Mouse (Mus musculus): ENCODE measurements at regions not wholly inside any gene's neighbourhood (a gene's known extent, or its start where the extent isn't known, plus 50 kb on each side); places are given as distances from the start of the nearest gene placed in this dataset.

DNA sequence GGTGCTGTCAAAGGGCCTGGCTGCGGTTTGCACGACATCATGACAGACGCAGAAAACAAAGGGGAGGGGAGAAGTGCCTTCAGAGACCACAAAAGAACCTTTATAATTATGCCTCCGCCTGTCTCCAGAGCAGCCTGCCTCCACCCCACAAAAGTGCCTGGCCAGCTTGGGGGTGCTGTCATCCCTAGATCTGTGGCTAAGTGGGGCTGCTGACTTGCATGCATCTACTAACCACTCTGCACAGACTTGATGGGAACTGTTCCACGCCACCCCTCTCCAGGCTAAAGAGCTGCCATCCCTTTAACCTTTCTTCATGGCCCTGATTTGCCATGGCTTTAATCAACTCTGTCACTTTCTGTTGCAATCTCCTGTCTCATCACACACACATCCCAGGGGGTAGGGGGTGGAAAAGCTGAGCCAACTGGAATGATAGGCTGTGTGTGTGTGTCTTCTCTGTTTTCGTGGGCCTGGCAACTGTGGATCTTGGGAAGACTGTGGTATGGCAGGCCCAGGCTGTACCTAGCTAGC is 162.4 kb upstream of the Pkdcc start:
- TF ChIP-seq CTCF (IDR thresholded peaks at IDR 0.05; ENCODE audit: low read depth, low read length) (no peak), POLR2A (IDR thresholded peaks at IDR 0.05; ENCODE audit: borderline replicate concordance, low read depth, low read length) (no peak)

All from bone marrow macrophage, adult 2 months (primary cell).